Mouse (Mus musculus): ENCODE data around the gene Vmn1r231. TPM values are rescaled to one million over a fixed set of nuclear protein-coding genes. Genes with fewer than 3 reads are reported as not detected.

The Vmn1r231 gene
- not detected for polyA plus RNA-seq (2017; shearing (Covaris generic))

DNA sequence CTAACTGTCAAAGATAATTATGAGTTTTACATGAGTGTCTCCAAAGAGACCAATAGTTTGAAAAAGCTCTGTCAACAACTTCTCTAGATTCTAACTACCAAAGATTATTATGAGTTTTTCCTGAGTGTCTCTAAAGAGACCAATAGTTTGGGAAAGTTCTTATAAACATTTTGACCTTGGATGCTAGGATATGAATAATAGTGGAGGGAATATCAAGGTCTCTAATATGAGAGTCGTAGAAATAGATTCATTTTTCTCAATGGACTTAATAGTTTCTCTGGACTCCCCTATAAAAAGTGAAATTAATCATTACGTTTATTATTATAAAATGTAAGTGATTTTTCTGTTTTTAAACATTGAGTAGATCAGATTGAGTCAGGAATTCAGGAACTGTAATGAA, at the start of gene Vmn1r231:
Vmn1r231 (minus strand) TSS at position 101 of the 400 bp plus-strand sequence.

DNA sequence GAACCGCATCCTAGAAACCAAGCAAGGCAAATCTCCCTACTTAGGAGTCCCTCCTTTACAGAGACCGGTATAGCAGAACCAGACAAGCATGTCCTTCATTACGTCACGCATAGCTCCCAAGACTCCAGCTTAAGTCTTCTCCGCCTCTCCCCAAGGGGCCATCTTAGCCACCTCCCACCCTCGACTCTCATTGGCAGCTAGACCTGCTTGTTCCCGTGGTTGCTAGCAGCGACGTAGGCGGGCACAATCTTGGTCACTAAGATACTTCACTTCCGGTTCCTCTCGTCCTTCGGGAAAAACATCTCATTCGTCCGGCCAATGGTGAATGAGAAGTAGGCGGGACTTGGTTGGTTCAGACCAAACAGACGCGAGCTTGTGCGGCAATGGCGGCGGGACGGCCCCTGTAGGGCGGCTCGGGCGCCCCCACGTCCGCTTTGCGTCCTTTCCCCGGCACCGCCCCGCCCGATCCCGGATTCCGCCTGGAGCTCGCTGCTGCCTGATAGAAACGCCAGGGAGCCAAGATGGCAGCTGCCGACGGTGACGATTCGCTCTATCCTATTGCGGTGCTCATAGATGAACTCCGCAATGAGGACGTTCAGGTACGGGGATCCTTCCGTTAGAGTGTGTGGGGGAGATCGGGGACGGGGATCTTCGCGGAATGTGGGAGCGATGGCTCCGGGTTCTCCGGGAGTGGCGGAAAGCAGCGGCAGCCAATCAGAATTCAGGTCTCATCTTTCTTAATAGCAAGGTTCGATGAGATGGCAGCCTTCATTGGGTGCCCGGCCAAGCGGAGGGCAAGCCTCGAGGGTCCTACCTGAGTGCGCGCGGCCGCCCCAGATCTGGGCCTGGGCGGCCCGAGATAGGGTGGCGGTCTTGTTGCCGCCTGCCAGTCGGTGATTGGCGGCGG, 40.3 kb upstream of the Vmn1r231 start, which contains the start of gene Ppp2r1a:
Ppp2r1a (plus strand) TSS at position 327 of the 907 bp plus-strand sequence.

DNA sequence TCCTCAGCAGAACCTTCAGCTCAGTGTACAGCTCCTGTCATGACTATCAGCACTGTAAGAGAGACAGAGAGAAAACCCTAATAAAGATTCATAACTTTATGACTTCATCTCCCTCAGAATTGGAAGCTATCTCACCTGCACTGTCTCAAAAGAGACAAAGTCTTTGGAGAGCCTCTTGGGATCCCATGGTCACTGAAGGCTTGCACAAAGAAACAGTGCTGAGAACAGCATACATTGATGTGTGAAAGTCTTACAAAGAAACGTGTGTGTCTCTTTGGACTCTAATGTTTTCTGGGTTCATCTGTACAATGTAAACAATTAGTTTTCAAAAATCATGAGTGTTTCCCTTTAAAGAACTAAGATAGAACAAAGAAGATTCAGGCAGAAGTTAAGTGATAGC, 14.7 kb upstream of the Vmn1r231 start, which contains the start of gene Vmn1r232:
Vmn1r232 (minus strand) TSS at position 101 of the 400 bp plus-strand sequence.

DNA sequence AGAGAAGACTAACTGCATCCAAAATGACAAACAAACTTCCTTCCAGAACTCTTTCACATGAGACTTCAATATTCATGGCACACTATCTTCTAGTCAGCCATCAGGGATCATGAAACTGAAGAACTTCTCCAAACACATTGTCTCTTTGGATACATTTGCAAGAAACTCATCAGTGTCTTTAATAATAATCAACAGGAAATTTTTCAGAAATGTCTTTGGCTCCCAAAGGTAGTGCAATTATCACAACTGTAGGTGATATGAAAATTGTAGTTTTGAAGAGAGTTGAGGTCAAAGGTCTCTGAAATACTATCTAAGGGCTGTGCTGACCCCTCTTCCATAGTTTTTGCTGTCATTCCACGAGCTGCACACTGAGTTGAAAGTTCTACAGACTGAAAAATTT, 64.7 kb downstream of the Vmn1r231 start, which contains the start of gene Vmn1r230:
Vmn1r230 (plus strand) TSS at position 301 of the 400 bp plus-strand sequence.

Other genes starting within 250 kb of the Vmn1r231 start
- not detected for gene Vmn1r226, start 222.2 kb downstream of the Vmn1r231 start, polyA plus RNA-seq (2017; shearing (Covaris generic))
- gene Vmn1r227, start 175.2 kb downstream of the Vmn1r231 start, polyA plus RNA-seq (2017; shearing (Covaris generic)) = 0.07 TPM
- gene Vmn1r228, start 118.9 kb downstream of the Vmn1r231 start, polyA plus RNA-seq (2017; shearing (Covaris generic)) = not detected
- 0.05 TPM for gene Vmn1r229, start 93.5 kb downstream of the Vmn1r231 start, polyA plus RNA-seq (2017; shearing (Covaris generic))
- not detected for gene Vmn1r230, start 64.6 kb downstream of the Vmn1r231 start, polyA plus RNA-seq (2017; shearing (Covaris generic))
- gene Vmn1r232, start 14.6 kb upstream of the Vmn1r231 start, polyA plus RNA-seq (2017; shearing (Covaris generic)) = not detected
- gene Ppp2r1a, start 40.2 kb upstream of the Vmn1r231 start, polyA plus RNA-seq (2017; shearing (Covaris generic)) = 311 TPM
- 0.50 TPM for gene Vmn1r233, start 91.4 kb upstream of the Vmn1r231 start, polyA plus RNA-seq (2017; shearing (Covaris generic))
- 5.3 TPM for gene Zfp160, start 103.8 kb upstream of the Vmn1r231 start, polyA plus RNA-seq (2017; shearing (Covaris generic))

All from effector memory CD4-positive, alpha-beta T cell, adult 7 months (primary cell).